Mouse (Mus musculus) lung, postnatal 0 days (tissue): Measurements from ENCODE around the gene Ric8b.

Source experiments
- CTCF ChIP-seq: IDR thresholded peaks from 2 replicates; pipeline ENCODE4 v1.5.1; 2016; ENCODE audit warnings: antibody characterized with exemption, mild to moderate bottlenecking
- EP300 ChIP-seq: IDR thresholded peaks from 2 replicates; pipeline ENCODE4 v1.6.1; 2016; ENCODE audit warnings: antibody characterized with exemption, mild to moderate bottlenecking, control low read depth

DNA sequence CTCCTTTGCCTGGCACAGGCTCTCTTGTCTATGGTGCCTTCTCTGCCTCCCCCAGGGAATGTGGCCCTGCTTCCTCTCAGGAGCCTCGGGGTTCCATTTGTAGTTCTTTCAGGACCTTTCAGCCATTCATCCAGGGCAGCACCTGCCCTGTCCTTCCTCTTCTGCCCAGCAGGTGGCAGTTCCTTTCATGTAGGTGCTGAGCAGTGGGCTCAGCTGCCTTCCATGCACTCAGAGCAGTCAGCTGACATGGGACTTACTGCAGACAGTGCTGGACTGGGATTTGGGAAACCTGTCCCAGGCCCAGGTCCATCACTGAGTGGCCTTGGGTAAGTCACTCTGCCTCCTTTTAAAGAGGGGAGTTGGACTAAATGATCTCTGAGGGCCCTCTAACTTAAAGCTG is 96.0 kb downstream of the Ric8b start:
- TF ChIP-seq CTCF (peak; percentile 88), EP300 (no peak)
